7 mouse cellular contexts compared by ENCODE assay signal in the genomic region with DNA sequence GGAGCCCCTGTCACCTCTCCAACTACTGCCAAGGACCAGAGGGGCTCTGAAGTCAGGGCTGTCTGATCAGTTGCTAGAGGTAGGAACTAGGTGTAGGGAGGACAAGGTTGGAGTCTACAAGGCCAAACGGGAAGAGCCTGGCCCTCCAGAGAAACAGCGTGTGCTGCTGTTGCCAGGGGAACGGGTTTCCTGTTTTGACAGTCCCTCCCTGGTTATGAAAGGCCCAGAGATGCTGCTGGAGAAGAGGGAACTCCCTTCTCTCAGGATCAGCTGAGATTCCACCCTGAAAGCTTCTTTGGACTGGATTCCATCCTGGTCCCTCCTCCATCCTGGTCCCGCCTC. TPM values are rescaled to one million over a fixed set of nuclear protein-coding genes. Genes with fewer than 3 reads are reported as not detected.
DNase-seq lines count a peak whose midpoint lies in the region; ATAC-seq lines count a peak whose summit lies in the region.

No protein-coding gene starts in this region.

- 68% methylated on average over 4 of the region's 4 CpGs for WGBS in limb, embryonic 15.5 days
- 79% methylated on average over 4 of the region's 4 CpGs for WGBS in limb, embryonic 10.5 days
- 70% methylated on average over 4 of the region's 4 CpGs for WGBS in hindbrain, embryonic 15.5 days

- no peak for DNase-seq in limb, embryonic 10.5 days (ENCODE audit: low spot score)
- DNase-seq in gastrocnemius, postnatal 36 days = peak; percentile 33 to 59
- DNase-seq in lung, postnatal 14 days = peak; percentile 39
- no peak for DNase-seq in ovary, postnatal 10 days (ENCODE audit: low spot score)
- DNase-seq in thymus, postnatal 25 days = no peak

- intact Hi-C loops in gastrocnemius, postnatal 36 days (cut with DNase I) = no loop called here

- peaks cover 3% of the 10 kb centered on the region; the same call in 1 of the 2 replicates for H3K4me1 ChIP-seq in limb, embryonic 15.5 days
- H3K4me1 ChIP-seq in limb, embryonic 10.5 days = peaks cover 8% of the 10 kb centered on the region; the same call in 1 of the 2 replicates
- peaks cover 15% of the 10 kb centered on the region; the same call in 1 of the 2 replicates for H3K4me1 ChIP-seq in hindbrain, embryonic 15.5 days (replicated peaks)

- H3K4me2 ChIP-seq in limb, embryonic 15.5 days = no peak overlapping the region
- no peak overlapping the region for H3K4me2 ChIP-seq in hindbrain, embryonic 15.5 days

- 0 out of 2 replicates have a peak overlapping the region, but pooled peaks have one; percentile 60 for H3K27ac ChIP-seq in limb, embryonic 15.5 days
- H3K27ac ChIP-seq in limb, embryonic 10.5 days = no peak overlapping the region
- peak overlapping the region; percentile 70 for H3K27ac ChIP-seq in hindbrain, embryonic 15.5 days (replicated peaks)

- no peak overlapping the region for H3K9ac ChIP-seq in limb, embryonic 15.5 days
- no peak overlapping the region for H3K9ac ChIP-seq in hindbrain, embryonic 15.5 days

- no peaks in the 10 kb centered on the region for H3K9me3 ChIP-seq in limb, embryonic 15.5 days
- H3K9me3 ChIP-seq in limb, embryonic 10.5 days (replicated peaks) = no peaks in the 10 kb centered on the region
- no peaks in the 10 kb centered on the region for H3K9me3 ChIP-seq in hindbrain, embryonic 15.5 days

- no peaks in the 10 kb centered on the region for H3K27me3 ChIP-seq in limb, embryonic 15.5 days
- no peaks in the 10 kb centered on the region for H3K27me3 ChIP-seq in limb, embryonic 10.5 days (ENCODE audit: low read depth, poor library complexity, severe bottlenecking)
- no peaks in the 10 kb centered on the region for H3K27me3 ChIP-seq in hindbrain, embryonic 15.5 days

- H3K4me3 ChIP-seq in limb, embryonic 15.5 days = no peak overlapping the region
- no peak overlapping the region for H3K4me3 ChIP-seq in limb, embryonic 10.5 days
- no peak overlapping the region for H3K4me3 ChIP-seq in hindbrain, embryonic 15.5 days

- ATAC-seq in limb, embryonic 15.5 days (ENCODE audit: insufficient number of reproducible peaks, low FRiP score, low TSS enrichment, low read depth) = no peak
- no peak for ATAC-seq in hindbrain, embryonic 15.5 days (ENCODE audit: low FRiP score, low read depth)

- H3K36me3 ChIP-seq in limb, embryonic 15.5 days = peaks cover 52% of the 10 kb centered on the region
- peaks cover 69% of the 10 kb centered on the region for H3K36me3 ChIP-seq in limb, embryonic 10.5 days
- peaks cover 29% of the 10 kb centered on the region; the same call in 1 of the 2 replicates for H3K36me3 ChIP-seq in hindbrain, embryonic 15.5 days

RNA-seq across cellular contexts. Expression of a gene that starts 13.0 kb away (rescaled TPM):
- polyA plus RNA-seq in limb, embryonic 15.5 days (2015; fragmentation: Nextera tagmentation; extraction: Ambion mirVana) = 48.4 and 51.2 TPM in 2 replicates
- polyA plus RNA-seq in limb, embryonic 10.5 days (2016; fragmentation: Nextera tagmentation; extraction: Ambion mirVana) = 57.4 and 64.8 TPM in 2 replicates
- total RNA-seq in gastrocnemius, postnatal 36 days (2021) = 10 to 100 TPM; 34.9 to 38.0 TPM
- polyA plus RNA-seq in hindbrain, embryonic 15.5 days (2015; fragmentation: Nextera tagmentation; extraction: Ambion mirVana) = 50.7 and 52.9 TPM in 2 replicates

RNA-seq across cellular contexts. Expression of a gene that starts 13.0 kb away (rescaled TPM):
- polyA plus RNA-seq in limb, embryonic 15.5 days (2015; fragmentation: Nextera tagmentation; extraction: Ambion mirVana) = 69.4 and 71.2 TPM in 2 replicates
- 52.6 and 52.9 TPM in 2 replicates for polyA plus RNA-seq in limb, embryonic 10.5 days (2016; fragmentation: Nextera tagmentation; extraction: Ambion mirVana)
- 10 to 100 TPM; 12.4 to 13.5 TPM for total RNA-seq in gastrocnemius, postnatal 36 days (2021)
- polyA plus RNA-seq in hindbrain, embryonic 15.5 days (2015; fragmentation: Nextera tagmentation; extraction: Ambion mirVana) = 65.1 and 67.8 TPM in 2 replicates

RNA-seq across cellular contexts. Expression of a gene that starts 32.6 kb away (rescaled TPM):
- 107 and 121 TPM in 2 replicates for polyA plus RNA-seq in limb, embryonic 15.5 days (2015; fragmentation: Nextera tagmentation; extraction: Ambion mirVana)
- 87.5 and 98.0 TPM in 2 replicates for polyA plus RNA-seq in limb, embryonic 10.5 days (2016; fragmentation: Nextera tagmentation; extraction: Ambion mirVana)
- 10 to 100 TPM; 55.2 to 59.3 TPM for total RNA-seq in gastrocnemius, postnatal 36 days (2021)
- polyA plus RNA-seq in hindbrain, embryonic 15.5 days (2015; fragmentation: Nextera tagmentation; extraction: Ambion mirVana) = 578 and 629 TPM in 2 replicates

RNA-seq across cellular contexts. Expression of a gene that starts 48.2 kb away (rescaled TPM):
- 14.4 and 14.8 TPM in 2 replicates for polyA plus RNA-seq in limb, embryonic 15.5 days (2015; fragmentation: Nextera tagmentation; extraction: Ambion mirVana)
- 18.2 and 21.0 TPM in 2 replicates for polyA plus RNA-seq in limb, embryonic 10.5 days (2016; fragmentation: Nextera tagmentation; extraction: Ambion mirVana)
- 1 to 10 TPM; 1.8 to 4.1 TPM for total RNA-seq in gastrocnemius, postnatal 36 days (2021)
- polyA plus RNA-seq in hindbrain, embryonic 15.5 days (2015; fragmentation: Nextera tagmentation; extraction: Ambion mirVana) = 11.5 and 12.0 TPM in 2 replicates

RNA-seq across cellular contexts. Expression of a gene that starts 54.0 kb away (rescaled TPM):
- polyA plus RNA-seq in limb, embryonic 15.5 days (2015; fragmentation: Nextera tagmentation; extraction: Ambion mirVana) = 132 and 183 TPM in 2 replicates
- 46.5 and 55.9 TPM in 2 replicates for polyA plus RNA-seq in limb, embryonic 10.5 days (2016; fragmentation: Nextera tagmentation; extraction: Ambion mirVana)
- total RNA-seq in gastrocnemius, postnatal 36 days (2021) = 1 to 10 TPM; 7.9 to 8.3 TPM
- 1,741 and 1,830 TPM in 2 replicates for polyA plus RNA-seq in hindbrain, embryonic 15.5 days (2015; fragmentation: Nextera tagmentation; extraction: Ambion mirVana)

Comparison
In these comparisons a context has a peak if more than half of its experiments do, and no peak if none do; other contexts are left out.
1. DNase-seq: peak in gastrocnemius, postnatal 36 days (2 of 2) and lung, postnatal 14 days (single experiment); none in limb, embryonic 10.5 days (single experiment), ovary, postnatal 10 days (single experiment) and thymus, postnatal 25 days (single experiment).